Mouse (Mus musculus): ENCODE data around the gene Gm45234. TPM values are rescaled to one million over a fixed set of nuclear protein-coding genes. Genes with fewer than 3 reads are reported as not detected.
"Not testable (repeated sequence)": the region's sequence is repeated elsewhere in the genome, so short reads cannot be mapped to it uniquely, and the experiment has no call there.

Gm45234 gene
- not detected in 2 replicates for polyA plus RNA-seq (2014; fragmentation: Nextera tagmentation; extraction: Ambion mirVana)

- Histone ChIP-seq H3K36me3 (ENCODE audit: control insufficient read depth, insufficient read depth, low read length) (0 out of 2 replicates have a peak, but pooled peaks cover 6% of the 10 kb centered on the region), H3K27me3 (ENCODE audit: control insufficient read depth, insufficient read depth, low read length) (no peaks in the 10 kb centered on the region), H3K4me3 (ENCODE audit: low read depth, low read length) (peak within 1 kb of the TSS; percentile 85), H3K4me1 (ENCODE audit: control insufficient read depth, insufficient read depth, low read length) (peaks cover 37% of the 10 kb centered on the region; the same call in 1 of the 2 replicates), H3K9ac (replicated peaks; ENCODE audit: low read depth, low read length) (peak within 1 kb of the TSS; percentile 97), H3K9me3 (ENCODE audit: control insufficient read depth, low read depth, low read length) (no peaks in the 10 kb centered on the region), H3K27ac (ENCODE audit: low read length) (peak within 1 kb of the TSS; percentile 98), H3K4me2 (replicated peaks; ENCODE audit: low read depth, low read length) (peak within 1 kb of the TSS; percentile 83)
- WGBS: under 1% methylated on average over 79 of the region's 100 CpGs
- ATAC-seq (ENCODE audit: insufficient number of reproducible peaks, insufficient read depth, low FRiP score, low read depth): peak; percentile 48
Observed at GRCm38 (mm10) chr6:124755831-124756595, at the start of gene Gm45234, which contains the start of gene Atn1. Gm45234 (minus strand) TSS chr6:124756021. Atn1 (minus strand) TSS chr6:124756524.

DNA sequence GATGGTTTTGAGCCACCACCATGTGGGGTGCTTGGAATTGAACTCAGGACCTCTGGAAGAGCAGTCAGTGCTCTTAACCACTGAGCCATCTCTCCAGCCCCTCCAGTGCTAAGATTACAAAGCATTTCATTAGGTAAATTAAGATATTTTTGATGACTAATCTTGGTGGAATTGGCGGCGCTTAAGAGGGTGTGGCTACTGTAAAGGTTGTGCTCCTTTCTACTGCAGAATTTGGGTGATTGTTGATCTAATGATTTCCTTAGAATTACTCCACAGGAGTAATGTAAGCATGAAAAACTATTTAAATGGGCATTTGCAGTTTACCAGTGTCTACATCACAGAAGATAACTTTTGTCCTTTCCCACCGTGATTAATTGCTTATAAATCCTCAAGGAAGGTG is 48.5 kb upstream of the Gm45234 start:
- H3K27ac ChIP-seq (ENCODE audit: low read length): no peak overlapping the region
- WGBS: 78% methylated on average over 3 of the region's 3 CpGs
- no peaks in the 10 kb centered on the region for H3K36me3 ChIP-seq (ENCODE audit: control insufficient read depth, insufficient read depth, low read length)
- ATAC-seq (ENCODE audit: insufficient number of reproducible peaks, insufficient read depth, low FRiP score, low read depth): no peak
- no peak overlapping the region for H3K4me3 ChIP-seq (ENCODE audit: low read depth, low read length)
- H3K4me1 ChIP-seq (ENCODE audit: control insufficient read depth, insufficient read depth, low read length): peaks cover 13% of the 10 kb centered on the region; the same call in 1 of the 2 replicates
- no peaks in the 10 kb centered on the region for H3K27me3 ChIP-seq (ENCODE audit: control insufficient read depth, insufficient read depth, low read length)
- no peak overlapping the region for H3K9ac ChIP-seq (replicated peaks; ENCODE audit: low read depth, low read length)
- no peaks in the 10 kb centered on the region for H3K9me3 ChIP-seq (ENCODE audit: control insufficient read depth, low read depth, low read length)
- no peak overlapping the region for H3K4me2 ChIP-seq (replicated peaks; ENCODE audit: low read depth, low read length)

GRCm38 (mm10) chr6:124803691-124804090 is 47.9 kb upstream of the Gm45234 start:
- not testable (repeated sequence) for H3K27ac ChIP-seq (ENCODE audit: low read length); H3K4me3 ChIP-seq (ENCODE audit: low read depth, low read length); ATAC-seq (ENCODE audit: insufficient number of reproducible peaks, insufficient read depth, low FRiP score, low read depth); H3K36me3 ChIP-seq (ENCODE audit: control insufficient read depth, insufficient read depth, low read length); H3K4me2 ChIP-seq (replicated peaks; ENCODE audit: low read depth, low read length); H3K9ac ChIP-seq (replicated peaks; ENCODE audit: low read depth, low read length); H3K27me3 ChIP-seq (ENCODE audit: control insufficient read depth, insufficient read depth, low read length); H3K9me3 ChIP-seq (ENCODE audit: control insufficient read depth, low read depth, low read length)
- H3K4me1 ChIP-seq (ENCODE audit: control insufficient read depth, insufficient read depth, low read length): peaks cover 12% of the 10 kb centered on the region; the same call in 1 of the 2 replicates
- 93% methylated on average over 4 of the region's 4 CpGs for WGBS

GRCm38 (mm10) chr6:124803061-124803460 is 47.2 kb upstream of the Gm45234 start:
- no peaks in the 10 kb centered on the region for H3K36me3 ChIP-seq (ENCODE audit: control insufficient read depth, insufficient read depth, low read length)
- no peak overlapping the region for H3K4me3 ChIP-seq (ENCODE audit: low read depth, low read length)
- 81% methylated on average over 3 of the region's 3 CpGs for WGBS
- no peak for ATAC-seq (ENCODE audit: insufficient number of reproducible peaks, insufficient read depth, low FRiP score, low read depth)
- H3K9ac ChIP-seq (replicated peaks; ENCODE audit: low read depth, low read length): no peak overlapping the region
- H3K4me1 ChIP-seq (ENCODE audit: control insufficient read depth, insufficient read depth, low read length): peaks cover 8% of the 10 kb centered on the region; the same call in 1 of the 2 replicates
- H3K27ac ChIP-seq (ENCODE audit: low read length): no peak overlapping the region
- no peaks in the 10 kb centered on the region for H3K27me3 ChIP-seq (ENCODE audit: control insufficient read depth, insufficient read depth, low read length)
- H3K4me2 ChIP-seq (replicated peaks; ENCODE audit: low read depth, low read length): no peak overlapping the region
- H3K9me3 ChIP-seq (ENCODE audit: control insufficient read depth, low read depth, low read length): no peaks in the 10 kb centered on the region

GRCm38 (mm10) chr6:124802400-124802799 is 46.6 kb upstream of the Gm45234 start:
- 15% methylated on average over 5 of the region's 9 CpGs for WGBS

GRCm38 (mm10) chr6:124796200-124796599 is 40.4 kb upstream of the Gm45234 start:
- no peaks in the 10 kb centered on the region for H3K9me3 ChIP-seq (ENCODE audit: control insufficient read depth, low read depth, low read length)
- no peak overlapping the region for H3K4me2 ChIP-seq (replicated peaks; ENCODE audit: low read depth, low read length)
- H3K4me3 ChIP-seq (ENCODE audit: low read depth, low read length): no peak overlapping the region
- no peak overlapping the region for H3K9ac ChIP-seq (replicated peaks; ENCODE audit: low read depth, low read length)
- H3K36me3 ChIP-seq (ENCODE audit: control insufficient read depth, insufficient read depth, low read length): no peaks in the 10 kb centered on the region
- ATAC-seq (ENCODE audit: insufficient number of reproducible peaks, insufficient read depth, low FRiP score, low read depth): no peak; the same call in 1 of the 2 replicates
- peak overlapping the region; percentile 49; the same call in 1 of the 2 replicates for H3K27ac ChIP-seq (ENCODE audit: low read length)
- 64% methylated on average over 2 of the region's 2 CpGs for WGBS
- H3K4me1 ChIP-seq (ENCODE audit: control insufficient read depth, insufficient read depth, low read length): no peaks in the 10 kb centered on the region
- no peaks in the 10 kb centered on the region for H3K27me3 ChIP-seq (ENCODE audit: control insufficient read depth, insufficient read depth, low read length)

More at GRCm38 (mm10) chr6:124802400-124802799, 46.6 kb upstream of the Gm45234 start:
- H3K4me2 ChIP-seq (replicated peaks; ENCODE audit: low read depth, low read length): 0 out of 2 replicates have a peak overlapping the region, but pooled peaks have one; percentile 12
- not testable (repeated sequence) for ATAC-seq (ENCODE audit: insufficient number of reproducible peaks, insufficient read depth, low FRiP score, low read depth); H3K4me1 ChIP-seq (ENCODE audit: control insufficient read depth, insufficient read depth, low read length); H3K9me3 ChIP-seq (ENCODE audit: control insufficient read depth, low read depth, low read length); H3K27me3 ChIP-seq (ENCODE audit: control insufficient read depth, insufficient read depth, low read length); H3K27ac ChIP-seq (ENCODE audit: low read length); H3K36me3 ChIP-seq (ENCODE audit: control insufficient read depth, insufficient read depth, low read length); H3K4me3 ChIP-seq (ENCODE audit: low read depth, low read length); H3K9ac ChIP-seq (replicated peaks; ENCODE audit: low read depth, low read length)

DNA sequence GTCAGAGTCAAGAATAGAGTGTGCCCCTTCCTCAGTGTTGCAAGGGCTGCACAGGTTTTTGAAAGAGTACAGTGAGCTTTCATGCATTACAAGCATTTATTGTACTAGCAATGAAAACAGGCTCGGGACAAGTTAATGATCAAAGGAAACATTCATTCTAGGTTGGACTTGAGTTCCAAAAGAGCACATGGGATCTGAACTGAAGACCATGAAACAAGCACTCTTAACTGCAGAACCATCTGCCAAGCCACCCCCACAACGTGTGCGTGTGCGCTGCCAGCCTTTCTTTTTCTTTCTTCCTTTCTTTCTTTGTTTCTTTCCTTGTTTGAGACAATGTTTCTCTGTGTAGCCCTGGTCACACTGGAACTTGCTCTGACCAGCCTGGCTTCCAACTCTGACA is 40.0 kb upstream of the Gm45234 start:
- no peak overlapping the region for H3K4me2 ChIP-seq (replicated peaks; ENCODE audit: low read depth, low read length)
- H3K27me3 ChIP-seq (ENCODE audit: control insufficient read depth, insufficient read depth, low read length): no peaks in the 10 kb centered on the region
- H3K4me3 ChIP-seq (ENCODE audit: low read depth, low read length): no peak overlapping the region
- no peak for ATAC-seq (ENCODE audit: insufficient number of reproducible peaks, insufficient read depth, low FRiP score, low read depth)
- WGBS: 70% methylated on average over 4 of the region's 4 CpGs
- H3K27ac ChIP-seq (ENCODE audit: low read length): peak overlapping the region; percentile 49; the same call in 1 of the 2 replicates
- H3K4me1 ChIP-seq (ENCODE audit: control insufficient read depth, insufficient read depth, low read length): no peaks in the 10 kb centered on the region
- no peaks in the 10 kb centered on the region for H3K36me3 ChIP-seq (ENCODE audit: control insufficient read depth, insufficient read depth, low read length)
- H3K9ac ChIP-seq (replicated peaks; ENCODE audit: low read depth, low read length): no peak overlapping the region
- H3K9me3 ChIP-seq (ENCODE audit: control insufficient read depth, low read depth, low read length): no peaks in the 10 kb centered on the region

DNA sequence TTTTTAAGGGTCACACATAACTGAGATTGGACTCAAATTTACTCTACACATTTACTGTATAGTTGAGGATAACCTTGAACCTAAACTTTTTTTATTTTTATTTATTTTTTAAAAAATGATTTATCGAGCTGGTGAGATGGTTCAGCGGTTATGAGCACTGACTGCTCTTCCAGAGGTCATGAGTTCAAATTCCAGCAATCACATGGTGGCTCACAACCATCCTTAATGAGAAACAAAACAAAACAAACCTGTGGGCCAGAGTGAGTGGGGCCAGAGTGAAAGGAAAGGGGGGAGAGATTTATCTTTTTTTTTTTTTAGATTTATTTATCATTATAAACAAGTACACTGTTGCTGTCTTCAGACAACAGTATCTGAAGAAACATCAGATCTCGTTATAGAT is 36.1 kb upstream of the Gm45234 start:
- Histone ChIP-seq H3K9ac (replicated peaks; ENCODE audit: low read depth, low read length) (no peak overlapping the region), H3K4me3 (ENCODE audit: low read depth, low read length) (no peak overlapping the region), H3K4me2 (replicated peaks; ENCODE audit: low read depth, low read length) (no peak overlapping the region), H3K4me1 (ENCODE audit: control insufficient read depth, insufficient read depth, low read length) (no peaks in the 10 kb centered on the region), H3K36me3 (ENCODE audit: control insufficient read depth, insufficient read depth, low read length) (no peaks in the 10 kb centered on the region), H3K27me3 (ENCODE audit: control insufficient read depth, insufficient read depth, low read length) (no peaks in the 10 kb centered on the region), H3K9me3 (ENCODE audit: control insufficient read depth, low read depth, low read length) (no peaks in the 10 kb centered on the region), H3K27ac (ENCODE audit: low read length) (no peak overlapping the region)
- WGBS: 86% methylated on average over 3 of the region's 3 CpGs
- no peak for ATAC-seq (ENCODE audit: insufficient number of reproducible peaks, insufficient read depth, low FRiP score, low read depth)

All from stomach, embryonic 14.5 days (tissue).